Mouse (Mus musculus) hindbrain, embryonic 10.5 days (tissue): Measurements from ENCODE around the gene Asna1. TPM values are rescaled to one million over a fixed set of nuclear protein-coding genes. Genes with fewer than 3 reads are reported as not detected.

ENCODE experiments used
- DNase-seq: peaks from one replicate; pipeline ENCODE4 v3.0.0-alpha.2; 2017; ENCODE audit warnings: low spot score
- H3K27ac ChIP-seq: fragments of 300-500 bp; sonication (generic); 2 replicates; pipeline ENCODE4 v1.5.1; 2016; ENCODE audit warnings: mild to moderate bottlenecking, moderate library complexity
- H3K27me3 ChIP-seq: fragments of 300-500 bp; sonication (generic); 2 replicates; pipeline ENCODE4 v1.6.1; 2016; ENCODE audit warnings: mild to moderate bottlenecking; ENCODE audit not compliant: poor library complexity, insufficient read depth, severe bottlenecking
- H3K36me3 ChIP-seq: fragments of 300-500 bp; sonication (generic); 2 replicates; pipeline ENCODE4 v1.6.1; 2016; ENCODE audit warnings: mild to moderate bottlenecking, moderate library complexity
- H3K4me1 ChIP-seq: fragments of 300-500 bp; sonication (generic); replicated peaks from 2 replicates; pipeline ENCODE4 v1.6.1; 2016; ENCODE audit warnings: mild to moderate bottlenecking
- H3K4me3 ChIP-seq: fragments of 300-500 bp; sonication (generic); 2 replicates; pipeline ENCODE4 v1.5.1; 2016; ENCODE audit warnings: mild to moderate bottlenecking, moderate library complexity
- H3K9me3 ChIP-seq: fragments of 300-500 bp; sonication (generic); 2 replicates; pipeline ENCODE4 v1.6.1; 2016; ENCODE audit warnings: mild to moderate bottlenecking, moderate library complexity
- WGBS: fragments of 180-500 bp; shearing (Covaris S2); methylation state at CpG from one replicate; pipeline ENCODE4 v1.1.7; 2016; 5-methylcytosine and 5-hydroxymethylcytosine counted together
- polyA plus RNA-seq: library from polyadenylated mRNA; unstranded; fragments of >200 nt; fragmentation: Nextera tagmentation; extraction: Ambion mirVana; gene quantifications from 2 replicates; pipeline ENCODE4 v1.2.1, GENCODE M21; 2016

Gene Asna1
- polyA plus RNA-seq, 1 experiment from 2014 or later, result 176 TPM

GRCm38 (mm10) chr8:84974543-84975142 lies 50.4 kb downstream of the Asna1 start:
- no peak overlapping the region for H3K27ac ChIP-seq
- peaks cover 28% of the 10 kb centered on the region for H3K27me3 ChIP-seq
- no peaks in the 10 kb centered on the region for H3K9me3 ChIP-seq
- WGBS, result 84% methylated on average over 8 of the region's 8 CpGs
- H3K36me3 ChIP-seq, result peaks cover 51% of the 10 kb centered on the region
- no peak overlapping the region for H3K4me3 ChIP-seq
- no peak for DNase-seq
- peaks cover 63% of the 10 kb centered on the region for H3K4me1 ChIP-seq

GRCm38 (mm10) chr8:84973803-84974542 lies 51.1 kb downstream of the Asna1 start:
- Histone ChIP-seq H3K27ac (no peak overlapping the region), H3K27me3 (peaks cover 21% of the 10 kb centered on the region), H3K4me1 (peaks cover 60% of the 10 kb centered on the region), H3K4me3 (no peak overlapping the region), H3K9me3 (no peaks in the 10 kb centered on the region), H3K36me3 (peaks cover 51% of the 10 kb centered on the region)
- 67% methylated on average over 4 of the region's 4 CpGs for WGBS
- DNase-seq, result peak; percentile 46

GRCm38 (mm10) chr8:84973079-84973478 lies 52.0 kb downstream of the Asna1 start:
- WGBS, result 90% methylated on average over 1 of the region's 1 CpGs
- peaks cover 60% of the 10 kb centered on the region for H3K4me1 ChIP-seq

GRCm38 (mm10) chr8:84970913-84971312 lies 54.2 kb downstream of the Asna1 start:
- Histone ChIP-seq H3K4me3 (peak overlapping the region; percentile 89), H3K4me1 (peaks cover 53% of the 10 kb centered on the region), H3K27me3 (no peaks in the 10 kb centered on the region), H3K36me3 (peaks cover 51% of the 10 kb centered on the region), H3K27ac (peak overlapping the region; percentile 99), H3K9me3 (no peaks in the 10 kb centered on the region)
- 72% methylated on average over 5 of the region's 5 CpGs for WGBS
- no peak for DNase-seq

More at GRCm38 (mm10) chr8:84973079-84973478, 52.0 kb downstream of the Asna1 start:
- H3K27ac ChIP-seq, result no peak overlapping the region
- H3K4me3 ChIP-seq, result no peak overlapping the region
- peaks cover 12% of the 10 kb centered on the region for H3K27me3 ChIP-seq
- peaks cover 51% of the 10 kb centered on the region for H3K36me3 ChIP-seq
- no peaks in the 10 kb centered on the region for H3K9me3 ChIP-seq
- no peak for DNase-seq

GRCm38 (mm10) chr8:84970135-84970790 lies 54.8 kb downstream of the Asna1 start:
- no peaks in the 10 kb centered on the region for H3K27me3 ChIP-seq
- no peaks in the 10 kb centered on the region for H3K9me3 ChIP-seq
- peaks cover 48% of the 10 kb centered on the region for H3K36me3 ChIP-seq
- peaks cover 53% of the 10 kb centered on the region for H3K4me1 ChIP-seq
- H3K27ac ChIP-seq, result peak overlapping the region; percentile 99
- H3K4me3 ChIP-seq, result peak overlapping the region; percentile 89
- WGBS, result 14% methylated on average over 21 of the region's 21 CpGs
- DNase-seq, result no peak

- Histone ChIP-seq H3K4me3 (peak within 1 kb of the TSS; percentile 89), H3K9me3 (no peaks in the 10 kb centered on the region), H3K4me1 (peaks cover 55% of the 10 kb centered on the region), H3K27ac (peak within 1 kb of the TSS; percentile 99), H3K27me3 (no peaks in the 10 kb centered on the region), H3K36me3 (peaks cover 40% of the 10 kb centered on the region)
- under 1% methylated on average over 56 of the region's 56 CpGs for whole genome bisulfite sequencing
- peak; percentile 87 for DNase-seq
These were observed 55.6 kb downstream of the Asna1 start, which contains the start of the genes Gm49661, Prdx2 and Rnaseh2a for GRCm38 (mm10) chr8:84969241-84970134. Gene Gm49661, minus strand, starts transcription at chr8:84969433. Gene Prdx2, plus strand, starts transcription at chr8:84969587. Gene Rnaseh2a, minus strand, starts transcription at chr8:84969767.

- DNase-seq, result no peak
- WGBS, result 24% methylated on average over 2 of the region's 2 CpGs
- H3K27me3 ChIP-seq, result no peaks in the 10 kb centered on the region
- H3K4me1 ChIP-seq, result peaks cover 55% of the 10 kb centered on the region
- peak overlapping the region; percentile 99 for H3K27ac ChIP-seq
- no peaks in the 10 kb centered on the region for H3K9me3 ChIP-seq
- peak overlapping the region; percentile 89 for H3K4me3 ChIP-seq
- H3K36me3 ChIP-seq, result peaks cover 38% of the 10 kb centered on the region
These were observed 56.4 kb downstream of the Asna1 start for GRCm38 (mm10) chr8:84968650-84969049.

Other genes starting within 250 kb of the Asna1 start
- 0.07 and 0.29 TPM in 2 replicates for gene Nfix, start 224.9 kb downstream of the Asna1 start, polyA plus RNA-seq
- gene Dand5, start 202.5 kb downstream of the Asna1 start, polyA plus RNA-seq, result 3.8 and 5.5 TPM in 2 replicates
- 43.7 and 45.8 TPM in 2 replicates for gene Gadd45gip1, start 193.8 kb downstream of the Asna1 start, polyA plus RNA-seq
- gene Rad23a, start 184.6 kb downstream of the Asna1 start, polyA plus RNA-seq, result 115 TPM in 2 replicates
- 783 and 812 TPM in 2 replicates for gene Calr, start 178.3 kb downstream of the Asna1 start, polyA plus RNA-seq
- gene Farsa, start 168.3 kb downstream of the Asna1 start, polyA plus RNA-seq, result 129 and 134 TPM in 2 replicates
- gene Syce2, start 153.2 kb downstream of the Asna1 start, polyA plus RNA-seq, result 61.5 and 67.1 TPM in 2 replicates
- 35.5 and 43.4 TPM in 2 replicates for gene Gcdh, start 131.4 kb downstream of the Asna1 start, polyA plus RNA-seq
- 18.2 and 21.5 TPM in 2 replicates for gene Klf1, start 123.4 kb downstream of the Asna1 start, polyA plus RNA-seq
- gene Dnase2a, start 116.7 kb downstream of the Asna1 start, polyA plus RNA-seq, result 5.8 and 6.6 TPM in 2 replicates
- gene Mast1, start 87.9 kb downstream of the Asna1 start, polyA plus RNA-seq, result 5.0 and 12.7 TPM in 2 replicates
- gene Rtbdn, start 78.3 kb downstream of the Asna1 start, polyA plus RNA-seq, result 0.55 and 0.88 TPM in 2 replicates
- not detected in 2 replicates for gene Gm49661, start 55.8 kb downstream of the Asna1 start, polyA plus RNA-seq
- gene Prdx2, start 55.7 kb downstream of the Asna1 start, polyA plus RNA-seq, result 1,241 and 1,456 TPM in 2 replicates
- gene Rnaseh2a, start 55.5 kb downstream of the Asna1 start, polyA plus RNA-seq, result 137 and 146 TPM in 2 replicates
- 6.5 and 8.7 TPM in 2 replicates for gene Junb, start 46.6 kb downstream of the Asna1 start, polyA plus RNA-seq
- 14.5 and 16.8 TPM in 2 replicates for gene Hook2, start 34.7 kb downstream of the Asna1 start, polyA plus RNA-seq
- gene Best2, start 10.8 kb downstream of the Asna1 start, polyA plus RNA-seq, result not detected in 2 replicates
- 149 and 164 TPM in 2 replicates for gene Trir, start 1.5 kb upstream of the Asna1 start, polyA plus RNA-seq
- gene Tnpo2, start 11.6 kb upstream of the Asna1 start, polyA plus RNA-seq, result 27.4 and 28.4 TPM in 2 replicates
- 28.0 and 33.4 TPM in 2 replicates for gene Fbxw9, start 34.8 kb upstream of the Asna1 start, polyA plus RNA-seq
- gene Gm5741, start 42.7 kb upstream of the Asna1 start, polyA plus RNA-seq, result 0.86 and 1.0 TPM in 2 replicates
- 73.7 and 75.2 TPM in 2 replicates for gene Dhps, start 46.5 kb upstream of the Asna1 start, polyA plus RNA-seq
- gene Wdr83os, start 55.5 kb upstream of the Asna1 start, polyA plus RNA-seq, result 134 and 136 TPM in 2 replicates
- gene Wdr83, start 56.0 kb upstream of the Asna1 start, polyA plus RNA-seq, result 63.4 TPM in 2 replicates
- 19.8 and 23.1 TPM in 2 replicates for gene Man2b1, start 58.0 kb upstream of the Asna1 start, polyA plus RNA-seq
- 0.81 and 1.7 TPM in 2 replicates for gene Zfp791, start 97.8 kb upstream of the Asna1 start, polyA plus RNA-seq
- gene Cks1brt, start 126.6 kb upstream of the Asna1 start, polyA plus RNA-seq, result not detected in 2 replicates
- gene Olfr371, start 200.7 kb upstream of the Asna1 start, polyA plus RNA-seq, result not detected in 2 replicates